Mouse (Mus musculus) testis, adult 2 months (tissue): ENCODE results near the gene Rnf225.

Experiments used
- CTCF ChIP-seq: fragments of 200-500 bp; IDR thresholded peaks from 2 replicates; pipeline ENCODE4 v1.5.1; 2012; ENCODE audit warnings: low read depth, mild to moderate bottlenecking, inconsistent platforms, low read length, moderate library complexity; ENCODE audit not compliant: control insufficient read depth, insufficient read depth, insufficient replicate concordance
- POLR2A ChIP-seq: fragments of 200-500 bp; IDR thresholded peaks from 2 replicates; pipeline ENCODE4 v1.6.1; 2012; ENCODE audit warnings: low read depth, mild to moderate bottlenecking, inconsistent platforms, low read length, moderate library complexity; ENCODE audit not compliant: control insufficient read depth

DNA sequence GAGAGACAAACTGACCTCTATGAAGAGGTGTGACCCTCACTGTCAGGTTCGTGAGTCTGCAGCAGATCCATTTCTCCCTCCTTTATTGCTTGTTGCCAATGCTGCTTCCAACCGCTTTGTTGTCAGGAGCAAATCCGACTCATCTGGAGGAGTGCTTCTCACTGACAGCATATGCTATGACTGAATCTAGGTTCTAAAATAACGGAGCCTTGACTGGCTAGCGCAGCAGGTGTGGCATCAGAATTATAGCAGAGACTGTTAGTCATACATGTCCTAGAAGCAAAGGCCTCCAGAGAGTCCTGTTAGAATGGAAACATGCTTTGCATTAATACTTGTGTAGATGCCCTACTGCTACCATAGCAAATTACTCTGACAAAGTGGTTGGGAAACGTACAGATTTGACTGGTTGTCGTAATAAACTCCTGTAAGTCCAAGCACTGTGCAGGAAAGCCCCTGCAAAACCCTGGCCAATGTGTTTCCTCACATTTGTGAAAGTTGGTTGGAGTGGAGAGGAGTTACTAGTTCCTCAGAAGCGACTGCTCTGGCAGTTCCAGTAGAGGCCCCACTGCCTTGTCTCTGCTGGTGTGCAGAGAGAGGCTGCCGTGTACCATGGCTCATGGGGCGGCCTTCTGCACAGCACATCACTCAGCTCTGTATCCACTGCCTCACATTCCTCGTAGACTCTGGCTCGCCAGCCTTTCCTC is 40.5 kb upstream of the Rnf225 start:
- TF ChIP-seq CTCF = no peak
- no peak for TF ChIP-seq POLR2A
